Mouse (Mus musculus) limb, embryonic 13.5 days (tissue): ENCODE results near the gene Fiz1. TPM values are rescaled to one million over a fixed set of nuclear protein-coding genes. Genes with fewer than 3 reads are reported as not detected.

Experiments
- ATAC-seq: fragments of 200-750 bp; cut with Nextera tagmentation; 2 replicates; pipeline ENCODE4 v1.8.0; 2017; ENCODE audit warnings: low read depth, moderate number of reproducible peaks, moderate TSS enrichment; ENCODE audit not compliant: low FRiP score
- H3K27ac ChIP-seq: fragments of 300-500 bp; sonication (generic); 2 replicates; pipeline ENCODE4 v1.5.1; 2015; ENCODE audit warnings: inconsistent platforms, mild to moderate bottlenecking, moderate library complexity
- H3K27me3 ChIP-seq: fragments of 300-500 bp; sonication (generic); 2 replicates; pipeline ENCODE4 v1.6.1; 2015; ENCODE audit warnings: mild to moderate bottlenecking, inconsistent platforms
- H3K36me3 ChIP-seq: fragments of 300-500 bp; sonication (generic); 2 replicates; pipeline ENCODE4 v1.6.1; 2015; ENCODE audit warnings: inconsistent platforms, mild to moderate bottlenecking, moderate library complexity
- H3K4me1 ChIP-seq: fragments of 300-500 bp; sonication (generic); 2 replicates; pipeline ENCODE4 v1.6.1; 2015; ENCODE audit warnings: inconsistent platforms
- H3K4me2 ChIP-seq: fragments of 300-500 bp; sonication (generic); replicated peaks from 2 replicates; pipeline ENCODE4 v1.6.1; 2015; ENCODE audit warnings: inconsistent platforms, mild to moderate bottlenecking, moderate library complexity
- H3K4me3 ChIP-seq: fragments of 300-500 bp; sonication (generic); 2 replicates; pipeline ENCODE4 v1.5.1; 2015; ENCODE audit warnings: moderate library complexity, mild to moderate bottlenecking, inconsistent platforms
- H3K9ac ChIP-seq: fragments of 300-500 bp; sonication (generic); 2 replicates; pipeline ENCODE4 v1.6.1; 2015; ENCODE audit warnings: mild to moderate bottlenecking, inconsistent platforms
- H3K9me3 ChIP-seq: fragments of 300-500 bp; sonication (generic); 2 replicates; pipeline ENCODE4 v1.6.1; 2016; ENCODE audit warnings: inconsistent platforms
- WGBS: fragments of 180-500 bp; shearing (Covaris S2); methylation state at CpG from one replicate; pipeline ENCODE4 v1.1.7; 2015; 5-methylcytosine and 5-hydroxymethylcytosine counted together
- polyA plus RNA-seq: library from polyadenylated mRNA; unstranded; fragments of >200 nt; fragmentation: Nextera tagmentation; extraction: Ambion mirVana; gene quantifications from 2 replicates; pipeline ENCODE4 v1.2.1, GENCODE M21; 2015

Fiz1 gene
- 44.7 and 48.6 TPM in 2 replicates for polyA plus RNA-seq

GRCm38 (mm10) chr7:5014251-5015117, at the start of gene Fiz1, which contains the start of gene Zfp524:
Gene Fiz1, minus strand, starts transcription at chr7:5014697.
Gene Zfp524, plus strand, starts transcription at chr7:5014415.
- H3K4me1 ChIP-seq: peaks cover 14% of the 10 kb centered on the region
- H3K4me3 ChIP-seq: peak within 1 kb of the TSS; percentile 68
- WGBS: under 1% methylated on average over 41 of the region's 42 CpGs
- H3K9ac ChIP-seq: peak within 1 kb of the TSS; percentile 83
- peak; percentile 82 for ATAC-seq
- H3K27me3 ChIP-seq: no peaks in the 10 kb centered on the region
- peak within 1 kb of the TSS; percentile 70 for H3K4me2 ChIP-seq
- H3K27ac ChIP-seq: peak within 1 kb of the TSS; percentile 99
- peaks cover 52% of the 10 kb centered on the region for H3K36me3 ChIP-seq
- H3K9me3 ChIP-seq: no peaks in the 10 kb centered on the region

DNA sequence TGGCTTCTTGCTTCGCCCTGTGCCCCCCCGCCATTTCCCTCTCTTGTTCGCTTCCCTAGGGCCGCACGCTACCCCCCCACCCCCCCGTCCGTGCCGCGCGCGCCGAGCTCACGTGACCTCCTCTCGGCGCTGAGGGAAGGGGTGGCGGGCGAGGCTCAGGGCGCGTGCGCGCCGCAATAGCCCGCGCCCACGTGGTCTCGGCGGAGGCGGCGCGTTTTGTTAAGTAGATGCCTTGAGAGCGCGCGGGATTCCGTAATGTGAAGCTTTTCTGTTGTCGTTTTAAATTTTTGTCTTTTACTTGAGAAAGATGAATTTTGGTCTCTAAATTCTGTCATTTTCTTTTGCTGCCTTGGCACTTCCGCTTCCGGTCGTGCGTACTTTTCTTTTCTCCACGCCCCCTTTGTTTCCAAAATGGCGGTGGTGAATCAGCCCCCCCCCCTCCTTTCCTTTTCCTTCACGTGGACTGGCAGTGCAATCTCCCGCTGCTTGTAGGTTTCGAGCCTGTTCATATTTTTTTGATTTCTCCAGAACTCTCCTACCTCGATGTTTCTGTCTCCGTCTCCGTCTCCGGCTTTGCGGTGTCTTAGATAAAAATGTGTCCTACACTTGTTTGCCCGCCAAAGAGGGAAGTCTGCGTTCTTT, 48.0 kb upstream of the Fiz1 start:
- Histone ChIP-seq H3K4me3 (peak overlapping the region; percentile 75), H3K9ac (peak overlapping the region; percentile 93), H3K9me3 (no peaks in the 10 kb centered on the region), H3K27ac (peak overlapping the region; percentile 99), H3K4me1 (peaks cover 46% of the 10 kb centered on the region), H3K27me3 (peaks cover 11% of the 10 kb centered on the region), H3K4me2 (peak overlapping the region; percentile 84), H3K36me3 (peaks cover 17% of the 10 kb centered on the region)
- under 1% methylated on average over 51 of the region's 51 CpGs for WGBS
- peak; percentile 45 for ATAC-seq

DNA sequence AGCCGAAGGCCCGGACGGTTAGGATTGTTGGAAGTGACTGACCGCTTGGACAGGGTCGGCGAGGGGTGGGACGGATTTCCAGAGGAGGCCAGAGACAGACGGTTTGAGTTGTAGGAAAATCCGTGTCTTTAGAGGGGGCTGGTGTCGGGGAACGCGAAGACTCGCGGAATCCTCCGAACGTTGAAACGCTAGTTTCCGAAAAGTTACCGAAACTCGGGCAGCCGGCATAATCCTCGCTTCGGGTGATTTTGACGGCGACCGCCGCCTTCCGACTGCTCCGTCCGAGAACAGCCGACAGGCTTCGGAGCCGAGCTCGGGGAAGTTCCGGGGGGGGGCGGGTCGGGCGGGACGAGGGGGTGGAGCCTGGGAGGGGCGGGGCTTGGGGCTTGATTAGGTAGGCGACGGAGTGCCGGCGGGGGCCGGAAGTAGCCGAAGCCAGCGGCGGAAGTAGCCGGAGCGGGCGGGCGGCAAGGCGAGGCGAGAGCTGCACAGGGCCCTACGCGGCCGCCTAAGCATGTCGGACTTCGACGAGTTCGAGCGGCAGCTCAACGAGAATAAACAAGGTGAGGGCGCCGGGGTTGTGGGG, 47.4 kb upstream of the Fiz1 start, which contains the start of gene U2af2:
Gene U2af2 (plus strand): TSS at position 370 of the 586 bp plus-strand sequence.
- Histone ChIP-seq H3K27ac (peak within 1 kb of the TSS; percentile 99), H3K9me3 (no peaks in the 10 kb centered on the region), H3K27me3 (peaks cover 17% of the 10 kb centered on the region), H3K36me3 (peaks cover 11% of the 10 kb centered on the region), H3K9ac (peak within 1 kb of the TSS; percentile 93), H3K4me2 (peak within 1 kb of the TSS; percentile 89), H3K4me3 (peak within 1 kb of the TSS; percentile 75), H3K4me1 (peaks cover 52% of the 10 kb centered on the region)
- peak; percentile 77 for ATAC-seq
- under 1% methylated on average over 62 of the region's 65 CpGs for WGBS

DNA sequence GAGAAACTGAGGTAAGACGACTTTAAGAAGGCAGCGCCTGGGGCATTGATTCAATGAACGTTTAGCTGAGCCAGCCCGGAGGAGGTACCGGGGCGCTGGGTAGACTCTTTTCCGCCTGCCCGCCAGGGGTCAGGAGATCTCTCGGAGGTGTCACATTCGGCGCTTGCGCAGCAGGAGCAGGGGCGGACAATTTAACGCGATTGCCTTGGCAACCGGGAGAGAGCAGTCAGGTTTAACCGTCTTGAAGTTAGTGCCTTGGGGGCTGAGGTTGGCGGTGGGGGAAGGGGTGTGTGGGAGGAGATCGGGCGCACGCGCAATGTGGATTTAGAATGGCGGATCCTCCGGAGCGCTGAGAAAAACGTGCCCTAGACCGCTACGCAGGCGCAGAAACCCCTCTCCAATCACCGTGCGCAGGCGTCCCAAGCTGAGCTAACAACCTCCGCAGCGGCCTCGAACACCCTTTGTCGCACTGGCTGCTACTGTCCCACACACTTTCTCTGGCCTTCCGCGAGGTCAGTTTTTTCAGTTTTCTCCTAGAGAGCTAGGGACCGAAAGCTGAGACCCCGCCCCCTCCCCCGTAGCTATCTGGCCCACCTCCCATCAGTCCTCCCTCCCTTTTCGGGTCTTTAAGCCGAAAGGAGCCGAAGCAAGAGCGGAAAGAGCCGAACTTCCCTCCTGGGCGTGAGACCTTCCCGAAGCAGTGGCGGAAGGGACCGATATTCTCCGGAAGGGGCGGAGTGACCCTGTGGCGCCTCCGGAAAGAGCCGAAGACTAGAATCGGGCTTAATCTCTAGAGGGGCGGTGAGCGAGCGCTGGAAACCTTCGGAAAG, 46.7 kb upstream of the Fiz1 start:
- peaks cover 53% of the 10 kb centered on the region for H3K4me1 ChIP-seq
- peaks cover 4% of the 10 kb centered on the region for H3K36me3 ChIP-seq
- WGBS: under 1% methylated on average over 60 of the region's 60 CpGs
- peaks cover 21% of the 10 kb centered on the region for H3K27me3 ChIP-seq
- peak overlapping the region; percentile 75 for H3K4me3 ChIP-seq
- ATAC-seq: peak; percentile 89
- peak overlapping the region; percentile 89 for H3K4me2 ChIP-seq
- no peaks in the 10 kb centered on the region for H3K9me3 ChIP-seq
- H3K27ac ChIP-seq: peak overlapping the region; percentile 99
- peak overlapping the region; percentile 93 for H3K9ac ChIP-seq

DNA sequence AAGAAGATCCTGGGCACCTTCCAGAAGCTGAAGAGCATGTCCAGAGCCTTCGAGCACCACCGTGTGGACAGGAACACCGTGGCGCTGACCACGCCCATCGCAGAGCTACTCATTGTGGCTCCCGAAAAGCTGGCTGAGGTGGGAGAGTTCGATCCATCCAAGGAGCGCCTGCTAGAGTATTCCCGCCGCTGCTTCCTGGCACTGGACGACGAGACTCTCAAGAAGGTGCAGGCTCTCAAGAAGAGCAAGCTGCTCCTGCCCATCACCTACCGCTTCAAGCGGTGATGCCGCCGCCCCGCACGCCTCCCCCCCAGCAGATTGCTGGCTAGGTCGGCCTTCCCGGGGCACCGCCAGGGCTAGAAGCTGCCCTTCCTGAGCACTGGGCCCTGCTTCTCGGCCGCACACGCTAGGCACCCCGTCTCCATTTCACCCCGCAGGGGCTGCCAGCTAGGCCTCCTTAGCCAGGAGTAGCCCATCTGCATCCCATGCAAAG, 45.8 kb upstream of the Fiz1 start:
- Histone ChIP-seq H3K9ac (peak overlapping the region; percentile 93), H3K27ac (peak overlapping the region; percentile 99), H3K27me3 (peaks cover 30% of the 10 kb centered on the region), H3K9me3 (no peaks in the 10 kb centered on the region), H3K4me1 (peaks cover 53% of the 10 kb centered on the region), H3K4me2 (peak overlapping the region; percentile 89), H3K4me3 (peak overlapping the region; percentile 75), H3K36me3 (no peaks in the 10 kb centered on the region)
- 4% methylated on average over 27 of the region's 27 CpGs for WGBS
- no peak for ATAC-seq

DNA sequence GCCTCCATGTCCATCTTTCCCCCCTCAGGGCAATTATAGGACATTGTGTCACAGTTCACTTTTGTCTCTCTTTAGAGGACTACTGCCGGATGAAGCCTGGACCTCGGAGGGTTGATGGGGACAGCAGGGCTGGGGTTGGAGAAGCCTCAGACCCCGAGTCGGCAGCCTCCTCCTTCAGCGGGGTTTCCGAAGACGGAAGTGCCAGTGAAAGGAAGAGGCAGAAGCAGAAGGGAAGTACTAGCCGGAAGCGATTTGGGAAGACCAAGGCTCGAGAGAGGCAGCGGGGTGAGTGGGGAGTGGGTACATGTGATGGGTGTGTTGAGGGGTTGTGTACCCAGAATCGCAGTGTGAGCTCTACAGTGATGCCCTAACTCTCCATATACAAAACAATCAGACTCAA, 44.9 kb upstream of the Fiz1 start:
- Histone ChIP-seq H3K27ac (no peak overlapping the region), H3K36me3 (no peaks in the 10 kb centered on the region), H3K4me3 (0 out of 2 replicates have a peak overlapping the region, but pooled peaks have one; percentile 3), H3K4me2 (peak overlapping the region; percentile 89), H3K9ac (0 out of 2 replicates have a peak overlapping the region, but pooled peaks have one; percentile 31), H3K4me1 (peaks cover 49% of the 10 kb centered on the region), H3K9me3 (no peaks in the 10 kb centered on the region), H3K27me3 (peaks cover 38% of the 10 kb centered on the region)
- no peak for ATAC-seq
- 89% methylated on average over 12 of the region's 12 CpGs for WGBS

DNA sequence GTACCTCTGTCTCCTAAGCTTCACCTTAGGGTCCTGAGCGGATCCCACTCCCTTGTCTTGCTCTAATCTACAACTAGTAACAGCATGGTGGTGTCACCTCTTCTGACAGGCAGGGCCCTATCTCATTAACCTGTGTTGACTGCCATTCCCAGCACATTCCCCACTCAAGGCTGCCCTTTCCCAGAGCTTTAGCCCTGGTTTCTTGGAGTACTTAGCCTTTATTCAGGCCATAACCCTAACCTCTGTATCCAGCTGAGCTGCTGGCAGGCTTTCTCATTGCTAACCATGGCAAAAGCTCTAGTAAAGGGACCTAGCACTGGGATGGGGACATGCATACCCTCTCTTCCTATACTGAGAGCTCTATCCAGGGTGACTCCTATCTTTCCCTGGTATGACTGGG, 44.1 kb upstream of the Fiz1 start:
- no peak for ATAC-seq
- Histone ChIP-seq H3K36me3 (no peaks in the 10 kb centered on the region), H3K27me3 (peaks cover 46% of the 10 kb centered on the region), H3K9me3 (no peaks in the 10 kb centered on the region), H3K27ac (no peak overlapping the region), H3K4me3 (no peak overlapping the region), H3K4me2 (no peak overlapping the region), H3K4me1 (peaks cover 49% of the 10 kb centered on the region), H3K9ac (no peak overlapping the region)
- 93% methylated on average over 1 of the region's 1 CpGs for WGBS

DNA sequence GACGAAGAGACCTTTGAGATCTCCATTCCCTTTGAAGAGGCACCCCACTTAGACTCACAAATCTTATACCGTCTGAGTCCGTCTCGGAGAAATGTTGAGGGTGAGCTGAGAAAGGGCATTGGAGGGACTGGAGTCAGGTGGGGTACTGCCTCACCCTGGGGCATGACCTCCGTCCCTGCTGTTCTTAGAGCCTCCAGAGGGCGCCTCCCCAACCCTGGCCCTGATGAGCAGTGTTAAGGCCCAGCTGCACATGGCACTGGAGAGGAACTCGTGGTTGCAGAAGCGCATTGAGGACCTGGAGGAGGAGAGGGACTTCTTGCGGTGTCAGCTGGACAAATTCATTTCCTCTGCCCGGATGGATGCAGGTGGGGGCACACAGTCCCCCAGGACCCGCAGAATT, 43.3 kb upstream of the Fiz1 start:
- Histone ChIP-seq H3K4me1 (peaks cover 51% of the 10 kb centered on the region), H3K9ac (peak overlapping the region; percentile 87; the same call in 1 of the 2 replicates), H3K9me3 (no peaks in the 10 kb centered on the region), H3K27me3 (peaks cover 54% of the 10 kb centered on the region), H3K27ac (no peak overlapping the region), H3K4me2 (peak overlapping the region; percentile 81), H3K36me3 (no peaks in the 10 kb centered on the region), H3K4me3 (peak overlapping the region; percentile 70)
- no peak for ATAC-seq
- WGBS: 34% methylated on average over 11 of the region's 11 CpGs

DNA sequence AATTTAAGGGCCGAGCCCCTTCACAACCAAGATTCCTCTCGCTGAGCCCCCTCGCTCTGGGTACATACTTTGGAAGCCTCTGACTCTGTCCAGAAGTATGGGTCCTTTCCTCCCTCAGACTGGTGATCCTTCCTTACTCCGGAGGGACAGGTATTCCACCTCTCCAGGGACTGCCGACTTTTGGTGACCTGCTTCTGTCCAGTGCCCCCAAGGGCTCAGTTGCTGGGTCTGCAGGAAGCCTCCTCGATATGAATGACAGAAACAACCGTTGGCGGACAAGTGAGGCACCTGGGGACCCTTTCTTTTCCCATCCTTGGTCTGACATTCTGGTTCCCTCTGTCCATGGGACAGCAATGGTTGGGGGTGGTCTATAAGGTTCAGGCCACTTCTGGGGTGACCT, 42.9 kb upstream of the Fiz1 start:
- Histone ChIP-seq H3K36me3 (no peaks in the 10 kb centered on the region), H3K9me3 (no peaks in the 10 kb centered on the region), H3K4me3 (peak overlapping the region; percentile 70), H3K27me3 (peaks cover 59% of the 10 kb centered on the region), H3K9ac (peak overlapping the region; percentile 87), H3K27ac (no peak overlapping the region), H3K4me2 (peak overlapping the region; percentile 81), H3K4me1 (peaks cover 55% of the 10 kb centered on the region)
- WGBS: 24% methylated on average over 8 of the region's 8 CpGs
- no peak for ATAC-seq

DNA sequence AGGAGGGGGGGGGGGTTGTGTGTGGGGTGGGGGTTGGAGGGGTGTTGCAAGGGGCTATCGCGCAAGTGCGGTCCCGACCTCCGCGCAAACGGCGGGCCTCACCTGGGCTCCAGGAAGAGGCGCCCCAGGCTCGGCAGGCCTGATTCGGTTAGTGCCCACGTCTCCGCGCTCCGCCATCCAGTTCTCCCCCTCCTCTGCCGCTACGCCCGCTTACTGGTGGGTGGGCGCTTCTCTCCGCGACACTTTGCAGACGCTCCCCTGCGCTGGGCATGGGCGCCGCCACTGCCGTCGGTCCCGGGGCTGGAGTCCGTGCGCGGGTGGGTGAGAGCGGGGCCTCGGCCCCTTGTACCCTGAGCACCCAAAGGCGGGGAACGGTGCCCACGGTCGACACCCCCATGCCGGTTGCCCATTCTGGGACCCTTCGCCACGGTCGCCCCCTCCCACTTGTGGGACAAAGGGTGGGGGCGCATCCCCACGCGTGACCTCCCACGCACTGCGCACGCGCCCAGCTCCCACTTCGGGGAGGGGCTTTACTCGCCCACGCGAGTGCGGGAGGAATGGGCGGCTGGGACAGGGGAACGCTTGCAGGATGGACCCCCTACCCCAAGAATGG, 42.3 kb upstream of the Fiz1 start:
- peak overlapping the region; percentile 87 for H3K9ac ChIP-seq
- WGBS: 2% methylated on average over 43 of the region's 55 CpGs
- H3K27ac ChIP-seq: peak overlapping the region; percentile 48; the same call in 1 of the 2 replicates
- ATAC-seq: 0 out of 2 replicates have a peak, but pooled peaks have one; percentile 5
- H3K4me2 ChIP-seq: peak overlapping the region; percentile 81
- H3K36me3 ChIP-seq: no peaks in the 10 kb centered on the region
- H3K4me1 ChIP-seq: peaks cover 61% of the 10 kb centered on the region
- peak overlapping the region; percentile 70 for H3K4me3 ChIP-seq
- peaks cover 61% of the 10 kb centered on the region for H3K27me3 ChIP-seq
- H3K9me3 ChIP-seq: no peaks in the 10 kb centered on the region
